Mouse (Mus musculus) embryonic facial prominence, embryonic 10.5 days (tissue): Measurements from ENCODE around the gene Lrrc26. TPM values are rescaled to one million over a fixed set of nuclear protein-coding genes. Genes with fewer than 3 reads are reported as not detected.
A peak's percentile ranks its signal among the peaks of the same experiment; 100 is the strongest.
"Not testable (repeated sequence)": the region's sequence is repeated elsewhere in the genome, so short reads cannot be mapped to it uniquely, and the experiment has no call there.

Experiments
- DNase-seq: peaks from one replicate; pipeline ENCODE4 v3.0.0-alpha.2; 2017; ENCODE audit warnings: low spot score
- H3K27ac ChIP-seq: fragments of 300-500 bp; sonication (generic); replicated peaks from 2 replicates; pipeline ENCODE4 v1.5.1; 2016; ENCODE audit warnings: mild to moderate bottlenecking
- H3K27me3 ChIP-seq: fragments of 300-500 bp; sonication (generic); replicated peaks from 2 replicates; pipeline ENCODE4 v1.6.1; 2016; ENCODE audit warnings: low read depth, mild to moderate bottlenecking; ENCODE audit not compliant: poor library complexity, severe bottlenecking
- H3K36me3 ChIP-seq: fragments of 300-500 bp; sonication (generic); replicated peaks from 2 replicates; pipeline ENCODE4 v1.6.1; 2016; ENCODE audit warnings: mild to moderate bottlenecking, moderate library complexity
- H3K4me1 ChIP-seq: fragments of 300-500 bp; sonication (generic); 2 replicates; pipeline ENCODE4 v1.6.1; 2016
- H3K4me3 ChIP-seq: fragments of 300-500 bp; sonication (generic); 2 replicates; pipeline ENCODE4 v1.5.1; 2016; ENCODE audit warnings: mild to moderate bottlenecking, moderate library complexity
- H3K9me3 ChIP-seq: fragments of 300-500 bp; sonication (generic); 2 replicates; pipeline ENCODE4 v1.6.1; 2016; ENCODE audit warnings: mild to moderate bottlenecking
- WGBS: fragments of 180-500 bp; shearing (Covaris S2); methylation state at CpG from one replicate; pipeline ENCODE4 v1.1.7; 2016; 5-methylcytosine and 5-hydroxymethylcytosine counted together
- polyA plus RNA-seq: library from polyadenylated mRNA; unstranded; fragments of >200 nt; fragmentation: Nextera tagmentation; extraction: Ambion mirVana; gene quantifications from 2 replicates; pipeline ENCODE4 v1.2.1, GENCODE M21; 2016

The Lrrc26 gene
- not detected in 2 replicates for polyA plus RNA-seq

GRCm38 (mm10) chr2:25289651-25290050 lies at the start of gene Lrrc26:
TSS of gene Lrrc26 (plus strand) at chr2:25289915.
- H3K27me3 ChIP-seq: peaks cover 84% of the 10 kb centered on the region
- peaks cover 33% of the 10 kb centered on the region for H3K4me1 ChIP-seq
- 6% methylated on average over 11 of the region's 11 CpGs for WGBS
- peaks cover 21% of the 10 kb centered on the region for H3K36me3 ChIP-seq
- H3K4me3 ChIP-seq: peak within 1 kb of the TSS; percentile 29
- no peak for DNase-seq
- H3K27ac ChIP-seq: no peak within 1 kb of the TSS
- no peaks in the 10 kb centered on the region for H3K9me3 ChIP-seq

- DNase-seq: no peak
- Histone ChIP-seq H3K27ac (peak overlapping the region; percentile 70; the same call in 1 of the 2 replicates), H3K4me3 (peak overlapping the region; percentile 69), H3K9me3 (no peaks in the 10 kb centered on the region), H3K36me3 (peaks cover 5% of the 10 kb centered on the region; the same call in 1 of the 2 replicates), H3K27me3 (peaks cover 48% of the 10 kb centered on the region), H3K4me1 (peaks cover 38% of the 10 kb centered on the region)
- WGBS: 48% methylated on average over 8 of the region's 8 CpGs
Observed at GRCm38 (mm10) chr2:25240310-25240709, 49.4 kb upstream of the Lrrc26 start.

- peak overlapping the region; percentile 69 for H3K4me3 ChIP-seq
- no peaks in the 10 kb centered on the region for H3K9me3 ChIP-seq
- H3K36me3 ChIP-seq: peaks cover 11% of the 10 kb centered on the region
- H3K4me1 ChIP-seq: peaks cover 38% of the 10 kb centered on the region
- DNase-seq: peak; percentile 81
- H3K27ac ChIP-seq: peak overlapping the region; percentile 70; the same call in 1 of the 2 replicates
- H3K27me3 ChIP-seq: peaks cover 48% of the 10 kb centered on the region
- 1% methylated on average over 29 of the region's 29 CpGs for WGBS
Observed at GRCm38 (mm10) chr2:25240723-25241437, 48.8 kb upstream of the Lrrc26 start.

GRCm38 (mm10) chr2:25241438-25241775 lies 48.3 kb upstream of the Lrrc26 start:
- H3K4me1 ChIP-seq: peaks cover 36% of the 10 kb centered on the region
- H3K36me3 ChIP-seq: peaks cover 16% of the 10 kb centered on the region
- H3K27me3 ChIP-seq: peaks cover 48% of the 10 kb centered on the region
- H3K9me3 ChIP-seq: no peaks in the 10 kb centered on the region
- WGBS: 19% methylated on average over 6 of the region's 6 CpGs
- no peak overlapping the region; the same call in 1 of the 2 replicates for H3K27ac ChIP-seq
- DNase-seq: no peak
- peak overlapping the region; percentile 69 for H3K4me3 ChIP-seq

- peak; percentile 49 for DNase-seq
- Histone ChIP-seq H3K4me1 (peaks cover 33% of the 10 kb centered on the region), H3K36me3 (peaks cover 23% of the 10 kb centered on the region), H3K9me3 (no peaks in the 10 kb centered on the region), H3K27ac (peak within 1 kb of the TSS; percentile 72), H3K4me3 (peak within 1 kb of the TSS; percentile 69), H3K27me3 (peaks cover 48% of the 10 kb centered on the region)
- 1% methylated on average over 59 of the region's 59 CpGs for WGBS
Observed at GRCm38 (mm10) chr2:25242101-25242506, 47.6 kb upstream of the Lrrc26 start, which contains the start of the genes Rnf208 and Cysrt1. TSS of gene Rnf208 (plus strand) at chr2:25242255. TSS of gene Cysrt1 (minus strand) at chr2:25242452.

GRCm38 (mm10) chr2:25243342-25243741 lies 46.4 kb upstream of the Lrrc26 start:
- no peak overlapping the region for H3K27ac ChIP-seq
- peaks cover 48% of the 10 kb centered on the region for H3K27me3 ChIP-seq
- H3K4me1 ChIP-seq: peaks cover 33% of the 10 kb centered on the region
- WGBS: 78% methylated on average over 8 of the region's 8 CpGs
- H3K36me3 ChIP-seq: peaks cover 36% of the 10 kb centered on the region
- H3K4me3 ChIP-seq: peak overlapping the region; percentile 69; the same call in 1 of the 2 replicates
- no peaks in the 10 kb centered on the region for H3K9me3 ChIP-seq
- DNase-seq: no peak

- no peak for DNase-seq
- H3K4me3 ChIP-seq: no peak overlapping the region
- peaks cover 44% of the 10 kb centered on the region for H3K27me3 ChIP-seq
- 90% methylated on average over 4 of the region's 4 CpGs for WGBS
- H3K27ac ChIP-seq: no peak overlapping the region
- H3K9me3 ChIP-seq: no peaks in the 10 kb centered on the region
- H3K4me1 ChIP-seq: peaks cover 33% of the 10 kb centered on the region
- H3K36me3 ChIP-seq: peaks cover 44% of the 10 kb centered on the region
Observed at GRCm38 (mm10) chr2:25244144-25244543, 45.6 kb upstream of the Lrrc26 start.

- H3K36me3 ChIP-seq: peaks cover 67% of the 10 kb centered on the region
- no peak within 1 kb of the TSS for H3K27ac ChIP-seq
- no peak within 1 kb of the TSS for H3K4me3 ChIP-seq
- no peaks in the 10 kb centered on the region for H3K9me3 ChIP-seq
- 86% methylated on average over 10 of the region's 10 CpGs for WGBS
- H3K27me3 ChIP-seq: peaks cover 29% of the 10 kb centered on the region
- H3K4me1 ChIP-seq: peaks cover 19% of the 10 kb centered on the region
- DNase-seq: no peak
Observed at GRCm38 (mm10) chr2:25246183-25247072, 43.3 kb upstream of the Lrrc26 start, which contains the start of gene AL732309.1. TSS of gene AL732309.1 (minus strand) at chr2:25246863.

- H3K36me3 ChIP-seq: peaks cover 63% of the 10 kb centered on the region
- no peaks in the 10 kb centered on the region for H3K9me3 ChIP-seq
- WGBS: 83% methylated on average over 1 of the region's 1 CpGs
- peaks cover 20% of the 10 kb centered on the region for H3K4me1 ChIP-seq
- no peak for DNase-seq
- H3K27ac ChIP-seq: no peak overlapping the region
- H3K4me3 ChIP-seq: no peak overlapping the region
- no peaks in the 10 kb centered on the region for H3K27me3 ChIP-seq
Observed at GRCm38 (mm10) chr2:25252331-25252730, 37.4 kb upstream of the Lrrc26 start.

GRCm38 (mm10) chr2:25255284-25255779 lies 34.4 kb upstream of the Lrrc26 start, which contains the start of gene Tmem203:
TSS of gene Tmem203 (plus strand) at chr2:25255439.
- Histone ChIP-seq H3K36me3 (peaks cover 33% of the 10 kb centered on the region), H3K4me1 (peaks cover 20% of the 10 kb centered on the region), H3K4me3 (peak within 1 kb of the TSS; percentile 99), H3K9me3 (no peaks in the 10 kb centered on the region), H3K27ac (peak within 1 kb of the TSS; percentile 93), H3K27me3 (no peaks in the 10 kb centered on the region)
- under 1% methylated on average over 39 of the region's 39 CpGs for WGBS
- peak; percentile 95 for DNase-seq

GRCm38 (mm10) chr2:25256443-25257109 lies 33.1 kb upstream of the Lrrc26 start:
- peaks cover 20% of the 10 kb centered on the region for H3K4me1 ChIP-seq
- DNase-seq: peak; percentile 43
- peak overlapping the region; percentile 99 for H3K4me3 ChIP-seq
- not testable (repeated sequence) for H3K27me3 ChIP-seq, H3K27ac ChIP-seq, H3K9me3 ChIP-seq
- peaks cover 21% of the 10 kb centered on the region for H3K36me3 ChIP-seq
- WGBS: 65% methylated on average over 12 of the region's 12 CpGs

GRCm38 (mm10) chr2:25257250-25257649 lies 32.5 kb upstream of the Lrrc26 start:
- Histone ChIP-seq H3K36me3 (peaks cover 14% of the 10 kb centered on the region), H3K4me1 (peaks cover 27% of the 10 kb centered on the region)
- 89% methylated on average over 5 of the region's 5 CpGs for WGBS
- not testable (repeated sequence) for H3K9me3 ChIP-seq, DNase-seq, H3K27me3 ChIP-seq, H3K4me3 ChIP-seq, H3K27ac ChIP-seq
